10 mouse cellular contexts compared by ENCODE assay signal in genomic region chr19:43875996-43876395, GRCm38 (mm10).
DNase-seq lines count a peak whose midpoint lies in the region; ATAC-seq lines count a peak whose summit lies in the region.
"Had no signal": no experiment of that assay in that cellular context is flagged by ENCODE, and none has a peak within 500 bp of the region (broad histone marks: within the 10 kb centered on the region; RNA-seq: fewer than 3 reads in every experiment).

No protein-coding gene starts in this region.

- peaks cover 52% of the 10 kb centered on the region for H3K4me1 ChIP-seq in intestine, embryonic 15.5 days (replicated peaks)
- peaks cover 54% of the 10 kb centered on the region for H3K4me1 ChIP-seq in stomach, embryonic 16.5 days (ENCODE audit: control insufficient read depth, insufficient read depth, low read length)
- peaks cover 38% of the 10 kb centered on the region for H3K4me1 ChIP-seq in heart, embryonic 10.5 days

- no peaks in the 10 kb centered on the region for H3K27me3 ChIP-seq in intestine, embryonic 15.5 days (replicated peaks)
- no peaks in the 10 kb centered on the region for H3K27me3 ChIP-seq in stomach, embryonic 16.5 days (ENCODE audit: control insufficient read depth, insufficient read depth, low read length)
- H3K27me3 ChIP-seq in heart, embryonic 10.5 days (ENCODE audit: insufficient read depth, poor library complexity, severe bottlenecking): no peaks in the 10 kb centered on the region
- H3K27me3 ChIP-seq: heart, embryonic 13.5 days had no signal

- H3K9ac ChIP-seq in intestine, embryonic 15.5 days: no peak overlapping the region
- no peak overlapping the region for H3K9ac ChIP-seq in stomach, embryonic 16.5 days (ENCODE audit: low read length)
- H3K9ac ChIP-seq: heart, embryonic 13.5 days had no signal

- no peak overlapping the region for H3K4me3 ChIP-seq in intestine, embryonic 15.5 days (replicated peaks)
- H3K4me3 ChIP-seq in stomach, embryonic 16.5 days (replicated peaks; ENCODE audit: low read length): no peak overlapping the region
- H3K4me3 ChIP-seq in heart, embryonic 10.5 days: no peak overlapping the region
- H3K4me3 ChIP-seq: heart, embryonic 13.5 days had no signal

- 10% methylated on average over 2 of the region's 2 CpGs for WGBS in intestine, embryonic 15.5 days
- whole genome bisulfite sequencing in stomach, embryonic 16.5 days: 25% methylated on average over 2 of the region's 2 CpGs
- 29% methylated on average over 2 of the region's 2 CpGs for WGBS in heart, embryonic 10.5 days

- H3K36me3 ChIP-seq in intestine, embryonic 15.5 days: peaks cover 22% of the 10 kb centered on the region
- peaks cover 15% of the 10 kb centered on the region; the same call in 1 of the 2 replicates for H3K36me3 ChIP-seq in stomach, embryonic 16.5 days (ENCODE audit: control insufficient read depth, insufficient read depth, low read length)
- peaks cover 41% of the 10 kb centered on the region for H3K36me3 ChIP-seq in heart, embryonic 10.5 days

- H3K9me3 ChIP-seq in intestine, embryonic 15.5 days: no peaks in the 10 kb centered on the region
- no peaks in the 10 kb centered on the region for H3K9me3 ChIP-seq in stomach, embryonic 16.5 days (replicated peaks; ENCODE audit: control insufficient read depth, low read length)
- no peaks in the 10 kb centered on the region for H3K9me3 ChIP-seq in heart, embryonic 10.5 days
- H3K9me3 ChIP-seq: heart, embryonic 13.5 days had no signal

- H3K4me2 ChIP-seq in intestine, embryonic 15.5 days (replicated peaks): no peak overlapping the region
- peak overlapping the region; percentile 24; the same call in 1 of the 2 replicates for H3K4me2 ChIP-seq in stomach, embryonic 16.5 days (ENCODE audit: low read depth, low read length)
- H3K4me2 ChIP-seq: heart, embryonic 13.5 days had no signal

- ATAC-seq in intestine, embryonic 15.5 days: no peak
- ATAC-seq in stomach, embryonic 16.5 days (ENCODE audit: insufficient read depth, low FRiP score): no peak

- DNase-seq in cerebellum, postnatal 10 days: peak; percentile 63 to 79
- DNase-seq in cerebellum, adult 11 months: no peak
- peak; percentile 54 to 62 for DNase-seq in right cerebral cortex, postnatal 10 days (ENCODE audit: low spot score in 2 of 2)
- no peak for DNase-seq in right cerebral cortex, adult 18-20 months
- no peak for DNase-seq in heart, adult 11 months
- no peak for DNase-seq in heart, embryonic 10.5 days (ENCODE audit: low spot score)
- DNase-seq: kidney, adult 2 months had no signal

- 0 out of 2 replicates have a peak overlapping the region, but pooled peaks have one; percentile 14 for H3K27ac ChIP-seq in intestine, embryonic 15.5 days
- H3K27ac ChIP-seq in stomach, embryonic 16.5 days (ENCODE audit: low read length): peak overlapping the region; percentile 80
- H3K27ac ChIP-seq in heart, embryonic 10.5 days: no peak overlapping the region
- H3K27ac ChIP-seq: heart, embryonic 13.5 days had no signal

Comparison
In these comparisons a context has a peak if more than half of its experiments do, and no peak if none do; other contexts are left out.
1. DNase-seq: peak in cerebellum, postnatal 10 days (2 of 2) and right cerebral cortex, postnatal 10 days (2 of 2); none in cerebellum, adult 11 months (single experiment), right cerebral cortex, adult 18-20 months (single experiment), heart, adult 11 months (single experiment) and heart, embryonic 10.5 days (single experiment).